In genomic region chr17:35359470-35359862, GRCm38 (mm10) we compare ENCODE assay signal across 9 mouse cellular contexts. TPM values are rescaled to one million over a fixed set of nuclear protein-coding genes. Genes with fewer than 3 reads are reported as not detected.
A peak's percentile ranks its signal among the peaks of the same experiment; 100 is the strongest.
DNase-seq lines count a peak whose midpoint lies in the region; ATAC-seq lines count a peak whose summit lies in the region.
"Had no signal": no experiment of that assay in that cellular context is flagged by ENCODE, and none has a peak within 500 bp of the region (broad histone marks: within the 10 kb centered on the region; RNA-seq: fewer than 3 reads in every experiment).

No protein-coding gene starts in this region.

- H3K27ac ChIP-seq in forebrain, embryonic 15.5 days (replicated peaks) = no peak overlapping the region
- H3K27ac ChIP-seq in limb, embryonic 15.5 days = no peak overlapping the region
- H3K27ac ChIP-seq in stomach, embryonic 14.5 days (ENCODE audit: low read length) = no peak overlapping the region

- WGBS in forebrain, embryonic 15.5 days = 20% methylated on average over 21 of the region's 21 CpGs
- 22% methylated on average over 21 of the region's 21 CpGs for WGBS in limb, embryonic 15.5 days
- 16% methylated on average over 21 of the region's 21 CpGs for WGBS in stomach, embryonic 14.5 days

- peaks cover 10% of the 10 kb centered on the region for H3K9me3 ChIP-seq in megakaryocyte, embryonic 14.5 days
- H3K9me3 ChIP-seq in forebrain, embryonic 15.5 days = 0 out of 2 replicates have a peak, but pooled peaks cover 2% of the 10 kb centered on the region
- H3K9me3 ChIP-seq in limb, embryonic 15.5 days = no peaks in the 10 kb centered on the region
- H3K9me3 ChIP-seq in stomach, embryonic 14.5 days (ENCODE audit: control insufficient read depth, low read depth, low read length) = no peaks in the 10 kb centered on the region

- ATAC-seq in megakaryocyte, adult 5-6 weeks (ENCODE audit: poor library complexity, severe bottlenecking) = no peak
- no peak for ATAC-seq in forebrain, embryonic 15.5 days (replicated peaks)
- no peak for ATAC-seq in limb, embryonic 15.5 days (ENCODE audit: insufficient number of reproducible peaks, low FRiP score, low TSS enrichment, low read depth)
- no peak for ATAC-seq in stomach, embryonic 14.5 days (ENCODE audit: insufficient number of reproducible peaks, insufficient read depth, low FRiP score, low read depth)

- peaks cover 18% of the 10 kb centered on the region for H3K27me3 ChIP-seq in megakaryocyte, embryonic 14.5 days (replicated peaks)
- peaks cover 13% of the 10 kb centered on the region for H3K27me3 ChIP-seq in forebrain, embryonic 15.5 days
- peaks cover 18% of the 10 kb centered on the region for H3K27me3 ChIP-seq in limb, embryonic 15.5 days
- 0 out of 2 replicates have a peak, but pooled peaks cover 2% of the 10 kb centered on the region for H3K27me3 ChIP-seq in stomach, embryonic 14.5 days (ENCODE audit: control insufficient read depth, insufficient read depth, low read length)

- H3K36me3 ChIP-seq in megakaryocyte, embryonic 14.5 days (replicated peaks; ENCODE audit: low read length) = no peaks in the 10 kb centered on the region
- no peaks in the 10 kb centered on the region for H3K36me3 ChIP-seq in forebrain, embryonic 15.5 days
- H3K36me3 ChIP-seq in limb, embryonic 15.5 days = no peaks in the 10 kb centered on the region
- no peaks in the 10 kb centered on the region for H3K36me3 ChIP-seq in stomach, embryonic 14.5 days (ENCODE audit: control insufficient read depth, insufficient read depth, low read length)

- no peak for DNase-seq in layer of hippocampus, adult 11-12 months (ENCODE audit: low spot score)
- DNase-seq in right cerebral cortex, postnatal 4 days = no peak
- DNase-seq: kidney, postnatal 14 days; thymus, postnatal 14 days had no signal

- H3K4me3 ChIP-seq in megakaryocyte, embryonic 14.5 days (replicated peaks) = peak overlapping the region; percentile 88
- H3K4me3 ChIP-seq in forebrain, embryonic 15.5 days = peak overlapping the region; percentile 34
- peak overlapping the region; percentile 35 for H3K4me3 ChIP-seq in limb, embryonic 15.5 days
- peak overlapping the region; percentile 29 for H3K4me3 ChIP-seq in stomach, embryonic 14.5 days (ENCODE audit: low read depth, low read length)

- peak overlapping the region; percentile 60 for H3K4me2 ChIP-seq in forebrain, embryonic 15.5 days (replicated peaks)
- peak overlapping the region; percentile 54 for H3K4me2 ChIP-seq in limb, embryonic 15.5 days
- peak overlapping the region; percentile 51 for H3K4me2 ChIP-seq in stomach, embryonic 14.5 days (replicated peaks; ENCODE audit: low read depth, low read length)

- H3K9ac ChIP-seq in forebrain, embryonic 15.5 days (replicated peaks) = peak overlapping the region; percentile 28
- H3K9ac ChIP-seq in limb, embryonic 15.5 days = 0 out of 2 replicates have a peak overlapping the region, but pooled peaks have one; percentile 14
- H3K9ac ChIP-seq in stomach, embryonic 14.5 days (replicated peaks; ENCODE audit: low read depth, low read length) = no peak overlapping the region

- peaks cover 7% of the 10 kb centered on the region; the same call in 1 of the 2 replicates for H3K4me1 ChIP-seq in megakaryocyte, embryonic 14.5 days
- H3K4me1 ChIP-seq in forebrain, embryonic 15.5 days = peaks cover 7% of the 10 kb centered on the region
- H3K4me1 ChIP-seq in limb, embryonic 15.5 days = peaks cover 11% of the 10 kb centered on the region
- no peaks in the 10 kb centered on the region; the same call in 1 of the 2 replicates for H3K4me1 ChIP-seq in stomach, embryonic 14.5 days (ENCODE audit: control insufficient read depth, insufficient read depth, low read length)

RNA-seq across cellular contexts. Expression of gene H2-Q2, which starts 17.4 kb away (rescaled TPM):
- 6.7 TPM in 1 of 2 replicates, not detected in the other for polyA plus RNA-seq in megakaryocyte, embryonic 14.5 days (2012; ENCODE audit: insufficient read depth, low replicate concordance)
- total RNA-seq in megakaryocyte, adult 5-6 weeks (2015) = not detected in 2 replicates
- not detected in 2 replicates for total RNA-seq in megakaryocyte, adult 5-6 weeks (2017)
- polyA plus RNA-seq in forebrain, embryonic 15.5 days (2015; fragmentation: Nextera tagmentation; extraction: Ambion mirVana) = 1.1 and 1.2 TPM in 2 replicates
- 0.20 and 0.29 TPM in 2 replicates for polyA plus RNA-seq in limb, embryonic 15.5 days (2015; fragmentation: Nextera tagmentation; extraction: Ambion mirVana)
- 2.3 and 3.1 TPM in 2 replicates for polyA plus RNA-seq in stomach, embryonic 14.5 days (2014; fragmentation: Nextera tagmentation; extraction: Ambion mirVana)

RNA-seq across cellular contexts. Expression of gene H2-Q4, which starts 20.0 kb away (rescaled TPM):
- 13.9 and 46.4 TPM in 2 replicates for polyA plus RNA-seq in megakaryocyte, embryonic 14.5 days (2012; ENCODE audit: insufficient read depth, low replicate concordance)
- 10.3 and 12.4 TPM in 2 replicates for total RNA-seq in megakaryocyte, adult 5-6 weeks (2015)
- 22.4 and 23.3 TPM in 2 replicates for total RNA-seq in megakaryocyte, adult 5-6 weeks (2017)
- polyA plus RNA-seq in forebrain, embryonic 15.5 days (2015; fragmentation: Nextera tagmentation; extraction: Ambion mirVana) = 0.73 and 0.80 TPM in 2 replicates
- polyA plus RNA-seq in limb, embryonic 15.5 days (2015; fragmentation: Nextera tagmentation; extraction: Ambion mirVana) = 3.2 and 4.3 TPM in 2 replicates
- polyA plus RNA-seq in stomach, embryonic 14.5 days (2014; fragmentation: Nextera tagmentation; extraction: Ambion mirVana) = 2.1 and 3.3 TPM in 2 replicates

RNA-seq across cellular contexts. Expression of gene H2-Q1, which starts 39.3 kb away (rescaled TPM):
- 1.5 and 7.3 TPM in 2 replicates for polyA plus RNA-seq in megakaryocyte, embryonic 14.5 days (2012; ENCODE audit: insufficient read depth, low replicate concordance)
- not detected in 2 replicates for total RNA-seq in megakaryocyte, adult 5-6 weeks (2015)
- total RNA-seq in megakaryocyte, adult 5-6 weeks (2017) = not detected in 2 replicates
- polyA plus RNA-seq in forebrain, embryonic 15.5 days (2015; fragmentation: Nextera tagmentation; extraction: Ambion mirVana) = 0.27 and 0.32 TPM in 2 replicates
- not detected in 2 replicates for polyA plus RNA-seq in limb, embryonic 15.5 days (2015; fragmentation: Nextera tagmentation; extraction: Ambion mirVana)
- polyA plus RNA-seq in stomach, embryonic 14.5 days (2014; fragmentation: Nextera tagmentation; extraction: Ambion mirVana) = 0.49 and 0.60 TPM in 2 replicates

Comparison
In these comparisons a context has a peak if more than half of its experiments do, and no peak if none do; other contexts are left out.
1. H3K4me3 ChIP-seq: peak in every context shown above with its lines; median percentile 88 in megakaryocyte, embryonic 14.5 days; 35 in limb, embryonic 15.5 days; 34 in forebrain, embryonic 15.5 days; 29 in stomach, embryonic 14.5 days.